Mouse (Mus musculus) thymus, adult 2 months (tissue): Measurements from ENCODE around the gene Lsg1.

Source experiments
- CTCF ChIP-seq: fragments of 200-500 bp; IDR thresholded peaks from 2 replicates; pipeline ENCODE4 v1.5.1; 2012; ENCODE audit warnings: mild to moderate bottlenecking, control low read depth, low read length, moderate library complexity, borderline replicate concordance; ENCODE audit not compliant: control insufficient read depth, poor library complexity, insufficient read depth; ENCODE audit errors: extremely low read depth
- POLR2A ChIP-seq: fragments of 200-500 bp; IDR thresholded peaks from 2 replicates; pipeline ENCODE4 v1.6.1; 2012; ENCODE audit warnings: mild to moderate bottlenecking, low read length, control low read depth, moderate library complexity; ENCODE audit not compliant: control insufficient read depth, poor library complexity, insufficient read depth; ENCODE audit errors: extremely low read depth

- no peak for TF ChIP-seq POLR2A
- peak; percentile 98 for TF ChIP-seq CTCF
These were observed 37.2 kb downstream of the Lsg1 start for GRCm38 (mm10) chr16:30549966-30550747.
